Mouse (Mus musculus) heart, embryonic 14.5 days (tissue): ENCODE results near the gene Acaca. TPM values are rescaled to one million over a fixed set of nuclear protein-coding genes. Genes with fewer than 3 reads are reported as not detected.
A peak's percentile ranks its signal among the peaks of the same experiment; 100 is the strongest.

Experiments used
- ATAC-seq: fragments of 200-750 bp; cut with Nextera tagmentation; 2 replicates; pipeline ENCODE4 v1.8.0; 2017; ENCODE audit warnings: low read depth, moderate TSS enrichment; ENCODE audit not compliant: insufficient number of reproducible peaks, insufficient read depth, low FRiP score
- H3K27ac ChIP-seq, 2 experiments: fragments of 200-500 bp in 1 of 2; fragments of 300-500 bp in 1 of 2; sonication (generic) in 1 of 2; replicated peaks in 1 of 2; 2 replicates each; pipeline ENCODE4 v1.5.1; 2012 to 2014; ENCODE audit warnings: low read depth in 2 of 2, low read length in 2 of 2, control low read depth in 1 of 2, mild to moderate bottlenecking in 1 of 2, mixed read lengths in 1 of 2; ENCODE audit not compliant: control insufficient read depth in 1 of 2, insufficient read depth in 1 of 2
- H3K27me3 ChIP-seq: fragments of 300-500 bp; sonication (generic); 2 replicates; pipeline ENCODE4 v1.6.1; 2014; ENCODE audit warnings: mild to moderate bottlenecking, low read length, control low read depth; ENCODE audit not compliant: control insufficient read depth, insufficient read depth
- H3K36me3 ChIP-seq: fragments of 300-500 bp; sonication (generic); 2 replicates; pipeline ENCODE4 v1.6.1; 2014; ENCODE audit warnings: mild to moderate bottlenecking, control low read depth, low read length, mixed read lengths; ENCODE audit not compliant: control insufficient read depth, insufficient read depth
- H3K4me1 ChIP-seq, 2 experiments: fragments of 200-500 bp in 1 of 2; fragments of 300-500 bp in 1 of 2; sonication (generic) in 1 of 2; 2 replicates each; pipeline ENCODE4 v1.6.1; 2012 to 2014; ENCODE audit warnings: low read length in 2 of 2, control low read depth in 1 of 2, mixed read lengths in 1 of 2; ENCODE audit not compliant: control insufficient read depth in 2 of 2, insufficient read depth in 2 of 2
- H3K4me2 ChIP-seq: fragments of 300-500 bp; sonication (generic); 2 replicates; pipeline ENCODE4 v1.6.1; 2014; ENCODE audit warnings: mild to moderate bottlenecking, low read length
- H3K4me3 ChIP-seq, 2 experiments: fragments of 200-500 bp in 1 of 2; fragments of 300-500 bp in 1 of 2; sonication (generic) in 1 of 2; 2 replicates each; pipeline ENCODE4 v1.5.1; 2012 to 2014; ENCODE audit warnings: low read length in 2 of 2, mild to moderate bottlenecking in 2 of 2, control low read depth in 1 of 2, low read depth in 1 of 2, moderate library complexity in 1 of 2; ENCODE audit not compliant: control insufficient read depth in 1 of 2, insufficient read depth in 1 of 2
- H3K9ac ChIP-seq: fragments of 300-500 bp; sonication (generic); 2 replicates; pipeline ENCODE4 v1.6.1; 2014; ENCODE audit warnings: mild to moderate bottlenecking, low read length
- H3K9me3 ChIP-seq: fragments of 300-500 bp; sonication (generic); 2 replicates; pipeline ENCODE4 v1.6.1; 2016; ENCODE audit warnings: low read length, control low read depth; ENCODE audit not compliant: control insufficient read depth
- WGBS: fragments of 180-500 bp; shearing (Covaris S2); extraction: QIAGEN DNeasy Blood & Tissue Kit; methylation state at CpG from one replicate; pipeline ENCODE4 v1.1.7; 2014; 5-methylcytosine and 5-hydroxymethylcytosine counted together
- polyA plus RNA-seq: library from polyadenylated mRNA; unstranded; fragments of >200 nt; fragmentation: Nextera tagmentation; extraction: Ambion mirVana; gene quantifications from 2 replicates; pipeline ENCODE4 v1.2.1, GENCODE M21; 2014

Acaca gene
- polyA plus RNA-seq, 1 experiment from 2014 or later = 8.3 TPM

GRCm38 (mm10) chr11:84121051-84121956 lies 8.2 kb upstream of the Acaca start:
- Histone ChIP-seq H3K4me3 (no peak overlapping the region), H3K27me3 (no peaks in the 10 kb centered on the region), H3K4me2 (no peak overlapping the region), H3K36me3 (peaks cover 82% of the 10 kb centered on the region), H3K4me1 (no peaks in the 10 kb centered on the region), H3K27ac (0 out of 4 replicates have a peak overlapping the region, but pooled peaks have one; percentile 14 to 19), H3K9ac (no peak overlapping the region), H3K9me3 (no peaks in the 10 kb centered on the region)
- ATAC-seq = no peak
- 73% methylated on average over 12 of the region's 12 CpGs for WGBS

- no peak overlapping the region for H3K4me2 ChIP-seq
- WGBS = 78% methylated on average over 4 of the region's 4 CpGs
Measured at GRCm38 (mm10) chr11:84127977-84128376, 1.5 kb upstream of the Acaca start.

GRCm38 (mm10) chr11:84129799-84130185 lies 320 bp downstream of the Acaca start:
- WGBS = 8% methylated on average over 11 of the region's 11 CpGs
- peak overlapping the region; percentile 88 for H3K9ac ChIP-seq
- no peak for ATAC-seq

More at GRCm38 (mm10) chr11:84127977-84128376, 1.5 kb upstream of the Acaca start:
- ATAC-seq = no peak
- Histone ChIP-seq H3K4me3 (no peak overlapping the region), H3K9ac (no peak overlapping the region), H3K4me1 (peaks cover 2 to 4% of the 10 kb centered on the region in 2 experiments; a peak in 1 of 4 replicates), H3K27ac (no peak overlapping the region), H3K36me3 (peaks cover 34% of the 10 kb centered on the region), H3K27me3 (no peaks in the 10 kb centered on the region), H3K9me3 (no peaks in the 10 kb centered on the region)

GRCm38 (mm10) chr11:84134331-84134860 lies 4.9 kb downstream of the Acaca start:
- Histone ChIP-seq H3K4me2 (no peak overlapping the region), H3K4me3 (no peak overlapping the region)
- WGBS = 87% methylated on average over 2 of the region's 2 CpGs

More at GRCm38 (mm10) chr11:84129799-84130185, 320 bp downstream of the Acaca start:
- H3K27ac ChIP-seq = no peak overlapping the region; a peak in 1 of 4 replicates
- H3K9me3 ChIP-seq = no peaks in the 10 kb centered on the region
- H3K4me2 ChIP-seq = peak overlapping the region; percentile 86
- H3K4me1 ChIP-seq = peaks cover 2 to 4% of the 10 kb centered on the region in 2 experiments; a peak in 1 of 4 replicates
- peak overlapping the region; percentile 67 to 88 for H3K4me3 ChIP-seq
- no peaks in the 10 kb centered on the region for H3K27me3 ChIP-seq
- peaks cover 25% of the 10 kb centered on the region for H3K36me3 ChIP-seq

GRCm38 (mm10) chr11:84136453-84136852 lies 7.0 kb downstream of the Acaca start:
- H3K36me3 ChIP-seq = no peaks in the 10 kb centered on the region
- 86% methylated on average over 3 of the region's 3 CpGs for WGBS
- no peak overlapping the region for H3K4me2 ChIP-seq
- H3K4me1 ChIP-seq = no peaks in the 10 kb centered on the region
- H3K4me3 ChIP-seq = no peak overlapping the region
- no peak overlapping the region for H3K27ac ChIP-seq
- no peaks in the 10 kb centered on the region for H3K27me3 ChIP-seq
- H3K9me3 ChIP-seq = no peaks in the 10 kb centered on the region
- H3K9ac ChIP-seq = no peak overlapping the region
- ATAC-seq = no peak

More at GRCm38 (mm10) chr11:84134331-84134860, 4.9 kb downstream of the Acaca start:
- Histone ChIP-seq H3K27ac (no peak overlapping the region), H3K9me3 (no peaks in the 10 kb centered on the region), H3K4me1 (0 out of 4 replicates have a peak, but pooled peaks cover 0 to 2% of the 10 kb centered on the region in 2 experiments), H3K9ac (no peak overlapping the region), H3K27me3 (no peaks in the 10 kb centered on the region), H3K36me3 (no peaks in the 10 kb centered on the region)
- ATAC-seq = no peak

- no peaks in the 10 kb centered on the region for H3K36me3 ChIP-seq
- H3K27ac ChIP-seq = no peak overlapping the region
- WGBS = 42% methylated on average over 2 of the region's 2 CpGs
- no peak overlapping the region for H3K9ac ChIP-seq
- no peak for ATAC-seq
- no peaks in the 10 kb centered on the region for H3K27me3 ChIP-seq
- H3K4me2 ChIP-seq = no peak overlapping the region
- H3K9me3 ChIP-seq = no peaks in the 10 kb centered on the region
- no peak overlapping the region for H3K4me3 ChIP-seq
- no peaks in the 10 kb centered on the region for H3K4me1 ChIP-seq
Measured at GRCm38 (mm10) chr11:84141752-84142151, 12.3 kb downstream of the Acaca start.

- H3K4me1 ChIP-seq = no peaks in the 10 kb centered on the region
- H3K27ac ChIP-seq = no peak overlapping the region
- H3K4me2 ChIP-seq = no peak overlapping the region
- no peak for ATAC-seq
- WGBS = 69% methylated on average over 10 of the region's 10 CpGs
- no peak overlapping the region for H3K9ac ChIP-seq
- H3K27me3 ChIP-seq = no peaks in the 10 kb centered on the region
- H3K9me3 ChIP-seq = no peaks in the 10 kb centered on the region
- no peaks in the 10 kb centered on the region for H3K36me3 ChIP-seq
- no peak overlapping the region for H3K4me3 ChIP-seq
Measured at GRCm38 (mm10) chr11:84145201-84145798, 15.8 kb downstream of the Acaca start.
